Mouse (Mus musculus): ENCODE data around the gene Spry2. TPM values are rescaled to one million over a fixed set of nuclear protein-coding genes. Genes with fewer than 3 reads are reported as not detected.

Gene Spry2
- 39.5 and 40.1 TPM in 2 replicates for polyA plus RNA-seq (2014; fragmentation: Nextera tagmentation; extraction: Ambion mirVana)

DNA sequence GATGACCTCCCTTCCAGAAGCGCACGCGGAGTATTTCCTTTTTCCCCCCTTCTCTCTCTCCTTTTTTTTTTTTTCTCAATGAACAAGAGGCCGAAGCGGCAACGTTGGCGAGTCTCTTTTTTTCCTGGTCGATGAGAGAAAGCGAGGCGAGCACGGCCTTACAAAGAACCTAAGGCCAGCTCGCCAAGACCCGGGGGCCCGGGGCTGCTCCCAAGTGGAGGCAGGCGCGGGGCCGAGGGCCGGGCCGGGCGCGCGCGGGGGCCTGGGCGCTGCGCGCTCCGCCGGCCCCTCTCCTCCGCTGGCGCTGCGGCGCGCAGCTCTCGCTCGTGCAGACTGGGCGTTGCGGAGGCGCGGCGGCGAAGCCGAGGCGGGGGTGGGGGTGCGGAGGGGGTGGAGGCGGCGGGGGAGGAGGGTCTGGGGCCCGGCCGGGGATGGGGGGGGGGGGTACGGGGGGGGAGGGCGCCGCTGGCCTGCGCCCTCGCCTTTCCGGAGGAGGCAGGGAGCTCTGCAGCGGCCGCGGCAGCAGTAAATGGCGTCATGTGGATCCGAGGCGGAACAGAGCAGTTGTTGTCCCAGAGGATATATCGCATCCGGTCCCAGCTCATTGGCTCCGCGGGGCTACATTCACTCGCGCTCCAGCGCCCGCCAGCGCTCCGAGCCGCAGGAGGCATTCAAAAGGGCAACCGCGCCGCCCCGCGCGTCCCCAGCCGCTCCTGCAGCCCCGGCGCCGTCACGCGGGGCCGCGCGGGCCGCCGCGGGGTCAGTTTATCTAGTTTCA is at the start of gene Spry2:
TSS of gene Spry2 (minus strand) at position 29 of the 778 bp plus-strand sequence.
- H3K27ac ChIP-seq (replicated peaks; ENCODE audit: low read depth, low read length), result peak within 1 kb of the TSS; percentile 99
- H3K4me3 ChIP-seq (replicated peaks; ENCODE audit: low read depth, low read length), result peak within 1 kb of the TSS; percentile 79
- H3K9ac ChIP-seq (replicated peaks; ENCODE audit: low read length), result peak within 1 kb of the TSS; percentile 87
- DNase-seq (peak; percentile 96), ATAC-seq (ENCODE audit: low FRiP score, low TSS enrichment) (peak; percentile 92)
- H3K4me1 ChIP-seq (ENCODE audit: control insufficient read depth, insufficient read depth, low read length), result peaks cover 16% of the 10 kb centered on the region
- peaks cover 7% of the 10 kb centered on the region; the same call in 1 of the 2 replicates for H3K27me3 ChIP-seq (ENCODE audit: control insufficient read depth, insufficient read depth, low read length)
- no peaks in the 10 kb centered on the region for H3K9me3 ChIP-seq (ENCODE audit: control insufficient read depth, low read length)
- H3K4me2 ChIP-seq (ENCODE audit: low read length), result peak within 1 kb of the TSS; percentile 98
- WGBS, result under 1% methylated on average over 73 of the region's 89 CpGs
- H3K36me3 ChIP-seq (ENCODE audit: control insufficient read depth, insufficient read depth, low read length), result peaks cover 7% of the 10 kb centered on the region

DNA sequence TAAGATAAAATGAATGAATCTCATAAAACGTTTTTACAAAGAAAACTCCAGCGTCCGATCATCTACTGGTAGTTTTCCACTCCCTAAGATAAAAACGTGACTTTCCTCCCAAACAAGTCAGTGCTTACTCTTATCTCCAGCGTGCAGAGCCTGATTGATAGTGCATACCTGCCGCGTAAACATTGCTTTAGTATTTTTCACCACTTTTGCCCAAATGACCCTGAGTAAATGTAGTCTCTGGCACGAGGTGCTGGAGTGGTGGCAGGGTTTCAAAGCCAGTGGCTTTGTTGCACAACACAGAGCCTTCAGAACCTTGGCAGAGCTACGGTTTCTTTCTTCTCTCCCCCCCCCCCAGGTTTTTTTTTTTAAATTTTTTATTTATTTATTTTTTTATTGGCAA is 44.7 kb upstream of the Spry2 start:
- no peak for ATAC-seq (ENCODE audit: low FRiP score, low TSS enrichment)
- 91% methylated on average over 9 of the region's 9 CpGs for WGBS
- DNase-seq, result no peak

GRCm38 (mm10) chr14:105926726-105927125 is 30.1 kb upstream of the Spry2 start:
- WGBS, result 87% methylated on average over 9 of the region's 9 CpGs
- Histone ChIP-seq H3K9ac (replicated peaks; ENCODE audit: low read length) (no peak overlapping the region), H3K4me1 (ENCODE audit: control insufficient read depth, insufficient read depth, low read length) (0 out of 2 replicates have a peak, but pooled peaks cover 4% of the 10 kb centered on the region), H3K4me3 (replicated peaks; ENCODE audit: low read depth, low read length) (no peak overlapping the region), H3K4me2 (ENCODE audit: low read length) (no peak overlapping the region), H3K36me3 (ENCODE audit: control insufficient read depth, insufficient read depth, low read length) (no peaks in the 10 kb centered on the region), H3K9me3 (ENCODE audit: control insufficient read depth, low read length) (no peaks in the 10 kb centered on the region), H3K27me3 (ENCODE audit: control insufficient read depth, insufficient read depth, low read length) (no peaks in the 10 kb centered on the region), H3K27ac (replicated peaks; ENCODE audit: low read depth, low read length) (no peak overlapping the region)
- DNase-seq, result no peak
- ATAC-seq (ENCODE audit: low FRiP score, low TSS enrichment), result no peak; the same call in 1 of the 2 replicates

More for the DNA sequence above, 44.7 kb upstream of the Spry2 start:
- Histone ChIP-seq H3K9me3 (ENCODE audit: control insufficient read depth, low read length) (no peaks in the 10 kb centered on the region), H3K9ac (replicated peaks; ENCODE audit: low read length) (no peak overlapping the region), H3K36me3 (ENCODE audit: control insufficient read depth, insufficient read depth, low read length) (no peaks in the 10 kb centered on the region), H3K27me3 (ENCODE audit: control insufficient read depth, insufficient read depth, low read length) (no peaks in the 10 kb centered on the region), H3K27ac (replicated peaks; ENCODE audit: low read depth, low read length) (no peak overlapping the region), H3K4me2 (ENCODE audit: low read length) (no peak overlapping the region), H3K4me1 (ENCODE audit: control insufficient read depth, insufficient read depth, low read length) (no peaks in the 10 kb centered on the region), H3K4me3 (replicated peaks; ENCODE audit: low read depth, low read length) (no peak overlapping the region)

DNA sequence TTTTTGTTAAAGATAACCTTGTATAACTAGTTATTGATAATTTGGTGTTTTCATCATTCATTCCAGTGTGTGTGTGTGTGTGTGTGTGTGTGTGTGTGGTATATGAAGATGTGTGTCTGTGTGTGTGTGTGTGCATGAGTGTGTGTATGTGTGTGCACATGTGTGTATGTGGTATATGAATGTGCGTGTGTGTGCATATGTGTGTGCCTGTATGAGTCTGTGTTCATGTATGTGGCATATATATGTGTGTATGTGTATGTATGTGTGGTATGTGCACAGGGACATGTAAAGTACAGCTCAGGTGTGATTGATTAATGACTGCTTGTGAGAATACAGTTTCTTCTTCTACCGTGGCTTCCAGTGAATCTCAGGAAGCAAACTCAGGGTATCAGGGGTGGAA is 28.7 kb upstream of the Spry2 start:
- Histone ChIP-seq H3K4me3 (replicated peaks; ENCODE audit: low read depth, low read length) (no peak overlapping the region), H3K9ac (replicated peaks; ENCODE audit: low read length) (no peak overlapping the region), H3K9me3 (ENCODE audit: control insufficient read depth, low read length) (no peaks in the 10 kb centered on the region), H3K4me1 (ENCODE audit: control insufficient read depth, insufficient read depth, low read length) (peaks cover 13% of the 10 kb centered on the region; the same call in 1 of the 2 replicates), H3K27ac (replicated peaks; ENCODE audit: low read depth, low read length) (no peak overlapping the region), H3K36me3 (ENCODE audit: control insufficient read depth, insufficient read depth, low read length) (no peaks in the 10 kb centered on the region), H3K27me3 (ENCODE audit: control insufficient read depth, insufficient read depth, low read length) (no peaks in the 10 kb centered on the region), H3K4me2 (ENCODE audit: low read length) (no peak overlapping the region)
- DNase-seq (no peak), ATAC-seq (ENCODE audit: low FRiP score, low TSS enrichment) (no peak)
- WGBS, result 88% methylated on average over 2 of the region's 2 CpGs

- Histone ChIP-seq H3K4me1 (ENCODE audit: control insufficient read depth, insufficient read depth, low read length) (peaks cover 15% of the 10 kb centered on the region; the same call in 1 of the 2 replicates), H3K4me3 (replicated peaks; ENCODE audit: low read depth, low read length) (no peak overlapping the region), H3K9me3 (ENCODE audit: control insufficient read depth, low read length) (no peaks in the 10 kb centered on the region), H3K27me3 (ENCODE audit: control insufficient read depth, insufficient read depth, low read length) (no peaks in the 10 kb centered on the region), H3K9ac (replicated peaks; ENCODE audit: low read length) (no peak overlapping the region), H3K27ac (replicated peaks; ENCODE audit: low read depth, low read length) (no peak overlapping the region), H3K36me3 (ENCODE audit: control insufficient read depth, insufficient read depth, low read length) (no peaks in the 10 kb centered on the region), H3K4me2 (ENCODE audit: low read length) (no peak overlapping the region)
- DNase-seq (peak; percentile 84), ATAC-seq (ENCODE audit: low FRiP score, low TSS enrichment) (no peak)
- WGBS, result 33% methylated on average over 1 of the region's 1 CpGs
Measured at GRCm38 (mm10) chr14:105924712-105925111, 28.1 kb upstream of the Spry2 start.

GRCm38 (mm10) chr14:105922874-105923273 is 26.3 kb upstream of the Spry2 start:
- Histone ChIP-seq H3K4me3 (replicated peaks; ENCODE audit: low read depth, low read length) (no peak overlapping the region), H3K27me3 (ENCODE audit: control insufficient read depth, insufficient read depth, low read length) (no peaks in the 10 kb centered on the region), H3K4me1 (ENCODE audit: control insufficient read depth, insufficient read depth, low read length) (peaks cover 15% of the 10 kb centered on the region; the same call in 1 of the 2 replicates), H3K27ac (replicated peaks; ENCODE audit: low read depth, low read length) (no peak overlapping the region), H3K36me3 (ENCODE audit: control insufficient read depth, insufficient read depth, low read length) (no peaks in the 10 kb centered on the region), H3K9ac (replicated peaks; ENCODE audit: low read length) (no peak overlapping the region), H3K4me2 (ENCODE audit: low read length) (no peak overlapping the region), H3K9me3 (ENCODE audit: control insufficient read depth, low read length) (no peaks in the 10 kb centered on the region; the same call in 1 of the 2 replicates)
- ATAC-seq (ENCODE audit: low FRiP score, low TSS enrichment), result no peak
- DNase-seq, result peak; percentile 18
- 10% methylated on average over 8 of the region's 8 CpGs for WGBS

DNA sequence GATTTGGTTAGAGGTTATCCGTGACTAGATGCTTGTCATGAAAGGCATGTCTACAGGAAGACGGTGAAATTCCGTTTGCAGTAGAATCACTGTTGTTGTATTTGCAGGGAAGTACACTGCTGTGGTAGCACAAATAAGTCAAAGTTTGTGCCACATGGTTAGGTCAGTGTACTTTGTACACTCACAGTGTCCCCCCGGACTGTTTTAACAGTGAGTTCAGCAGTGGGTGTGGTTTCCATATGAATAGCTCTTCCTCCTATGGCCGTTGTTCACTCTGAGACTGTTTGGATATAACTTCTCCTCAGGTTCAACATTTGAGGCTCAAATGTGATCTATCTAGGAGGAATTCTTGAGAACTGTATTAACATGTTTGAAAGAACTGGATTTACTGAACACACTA is 25.8 kb upstream of the Spry2 start:
- H3K36me3 ChIP-seq (ENCODE audit: control insufficient read depth, insufficient read depth, low read length), result no peaks in the 10 kb centered on the region

DNA sequence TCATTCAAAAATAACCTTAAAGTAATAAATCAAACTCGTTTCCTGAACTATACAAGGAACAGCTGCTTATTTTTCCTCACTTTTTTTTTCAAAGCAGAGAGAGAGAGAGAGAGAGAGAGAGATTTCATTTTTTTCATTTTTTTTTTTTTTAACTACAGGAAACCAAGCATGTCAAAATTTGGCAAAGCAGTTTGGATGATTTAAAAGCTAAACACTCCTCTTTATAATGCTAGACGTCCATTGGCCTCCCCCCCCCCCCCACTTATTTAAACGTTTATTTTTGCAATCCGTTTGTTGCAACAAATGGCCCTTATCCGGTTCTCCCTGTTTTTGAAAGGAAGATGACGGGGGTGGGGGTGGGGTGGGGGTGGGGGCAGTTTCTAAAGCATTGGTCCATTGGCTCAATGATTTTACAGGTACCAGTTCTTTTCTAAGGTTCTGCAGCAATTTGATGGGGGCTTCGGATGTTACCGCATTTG is 24.6 kb upstream of the Spry2 start:
- H3K27me3 ChIP-seq (ENCODE audit: control insufficient read depth, insufficient read depth, low read length), result no peaks in the 10 kb centered on the region
- H3K4me3 ChIP-seq (replicated peaks; ENCODE audit: low read depth, low read length), result no peak overlapping the region
- no peak for ATAC-seq (ENCODE audit: low FRiP score, low TSS enrichment)
- H3K9ac ChIP-seq (replicated peaks; ENCODE audit: low read length), result no peak overlapping the region
- no peaks in the 10 kb centered on the region for H3K36me3 ChIP-seq (ENCODE audit: control insufficient read depth, insufficient read depth, low read length)
- H3K4me2 ChIP-seq (ENCODE audit: low read length), result peak overlapping the region; percentile 49
- H3K4me1 ChIP-seq (ENCODE audit: control insufficient read depth, insufficient read depth, low read length), result peaks cover 15% of the 10 kb centered on the region; the same call in 1 of the 2 replicates
- no peak overlapping the region for H3K27ac ChIP-seq (replicated peaks; ENCODE audit: low read depth, low read length)
- no peak for DNase-seq
- WGBS, result 6% methylated on average over 8 of the region's 8 CpGs
- no peaks in the 10 kb centered on the region; the same call in 1 of the 2 replicates for H3K9me3 ChIP-seq (ENCODE audit: control insufficient read depth, low read length)

More for the DNA sequence above, 25.8 kb upstream of the Spry2 start:
- peak; percentile 13 for DNase-seq
- Histone ChIP-seq H3K9me3 (ENCODE audit: control insufficient read depth, low read length) (no peaks in the 10 kb centered on the region; the same call in 1 of the 2 replicates), H3K4me2 (ENCODE audit: low read length) (no peak overlapping the region), H3K9ac (replicated peaks; ENCODE audit: low read length) (no peak overlapping the region), H3K27me3 (ENCODE audit: control insufficient read depth, insufficient read depth, low read length) (no peaks in the 10 kb centered on the region), H3K4me1 (ENCODE audit: control insufficient read depth, insufficient read depth, low read length) (peaks cover 15% of the 10 kb centered on the region; the same call in 1 of the 2 replicates), H3K4me3 (replicated peaks; ENCODE audit: low read depth, low read length) (no peak overlapping the region), H3K27ac (replicated peaks; ENCODE audit: low read depth, low read length) (no peak overlapping the region)
- no peak for ATAC-seq (ENCODE audit: low FRiP score, low TSS enrichment)
- 26% methylated on average over 5 of the region's 5 CpGs for WGBS

Data from midbrain, embryonic 14.5 days (tissue).